Mouse (Mus musculus) lung, postnatal 0 days (tissue): Measurements from ENCODE around the gene Mink1. TPM values are rescaled to one million over a fixed set of nuclear protein-coding genes. Genes with fewer than 3 reads are reported as not detected.

ENCODE experiments used
- ATAC-seq: fragments of 200-750 bp; cut with Nextera tagmentation; 2 replicates; pipeline ENCODE4 v1.8.0; 2017; ENCODE audit warnings: moderate library complexity
- DNase-seq: peaks from one replicate; pipeline ENCODE4 v3.0.0-alpha.2; 2016; ENCODE audit warnings: low spot score
- H3K27ac ChIP-seq: fragments of 300-500 bp; sonication (generic); 2 replicates; pipeline ENCODE4 v1.5.1; 2014; ENCODE audit warnings: antibody characterized with exemption, mild to moderate bottlenecking, low read length, mixed read lengths
- H3K27me3 ChIP-seq: fragments of 300-500 bp; sonication (generic); replicated peaks from 2 replicates; pipeline ENCODE4 v1.6.1; 2014; ENCODE audit warnings: low read length, mixed read lengths; ENCODE audit not compliant: insufficient read depth
- H3K36me3 ChIP-seq: fragments of 300-500 bp; sonication (generic); 2 replicates; pipeline ENCODE4 v1.6.1; 2014; ENCODE audit warnings: low read length, mixed read lengths; ENCODE audit not compliant: insufficient read depth
- H3K4me1 ChIP-seq: fragments of 300-500 bp; sonication (generic); 2 replicates; pipeline ENCODE4 v1.6.1; 2014; ENCODE audit warnings: antibody characterized with exemption, low read depth, low read length, mixed read lengths; ENCODE audit not compliant: insufficient read depth
- H3K4me2 ChIP-seq: fragments of 300-500 bp; sonication (generic); replicated peaks from 2 replicates; pipeline ENCODE4 v1.6.1; 2014; ENCODE audit warnings: low read depth, mild to moderate bottlenecking, low read length, moderate library complexity, mixed read lengths
- H3K4me3 ChIP-seq: fragments of 300-500 bp; sonication (generic); 2 replicates; pipeline ENCODE4 v1.5.1; 2014; ENCODE audit warnings: low read depth, low read length
- H3K9ac ChIP-seq: fragments of 300-500 bp; sonication (generic); replicated peaks from 2 replicates; pipeline ENCODE4 v1.6.1; 2014; ENCODE audit warnings: low read depth, mild to moderate bottlenecking
- H3K9me3 ChIP-seq: fragments of 300-500 bp; sonication (generic); 2 replicates; pipeline ENCODE4 v1.6.1; 2016; ENCODE audit warnings: low read length, mixed read lengths
- CTCF ChIP-seq: IDR thresholded peaks from 2 replicates; pipeline ENCODE4 v1.5.1; 2016; ENCODE audit warnings: antibody characterized with exemption, mild to moderate bottlenecking
- EP300 ChIP-seq: IDR thresholded peaks from 2 replicates; pipeline ENCODE4 v1.6.1; 2016; ENCODE audit warnings: antibody characterized with exemption, mild to moderate bottlenecking, control low read depth
- WGBS: fragments of 180-500 bp; shearing (Covaris S2); extraction: QIAGEN DNeasy Blood & Tissue Kit; methylation state at CpG from one replicate; pipeline ENCODE4 v1.1.7; 2014; 5-methylcytosine and 5-hydroxymethylcytosine counted together
- polyA plus RNA-seq: library from polyadenylated mRNA; unstranded; fragments of >200 nt; fragmentation: Nextera tagmentation; extraction: Ambion mirVana; gene quantifications from 2 replicates; pipeline ENCODE4 v1.2.1, GENCODE M21; 2015

Gene Mink1
- polyA plus RNA-seq, 1 experiment from 2014 or later = 7.4 TPM

GRCm38 (mm10) chr11:70656964-70657363 lies 94.3 kb downstream of the Mink1 start, which contains the start of gene Eno3:
Gene Eno3 (plus strand): TSS chr11:70657202.
- no peak for ATAC-seq
- Histone ChIP-seq H3K27me3 (no peaks in the 10 kb centered on the region), H3K4me1 (peaks cover 17% of the 10 kb centered on the region), H3K4me2 (peak within 1 kb of the TSS; percentile 74), H3K36me3 (peaks cover 4% of the 10 kb centered on the region; the same call in 1 of the 2 replicates), H3K9me3 (no peaks in the 10 kb centered on the region), H3K27ac (peak within 1 kb of the TSS; percentile 99), H3K9ac (peak within 1 kb of the TSS; percentile 10), H3K4me3 (peak within 1 kb of the TSS; percentile 99)
- TF ChIP-seq EP300 (no peak), CTCF (no peak)
- no peak for DNase-seq
- WGBS = 18% methylated on average over 3 of the region's 3 CpGs

DNA sequence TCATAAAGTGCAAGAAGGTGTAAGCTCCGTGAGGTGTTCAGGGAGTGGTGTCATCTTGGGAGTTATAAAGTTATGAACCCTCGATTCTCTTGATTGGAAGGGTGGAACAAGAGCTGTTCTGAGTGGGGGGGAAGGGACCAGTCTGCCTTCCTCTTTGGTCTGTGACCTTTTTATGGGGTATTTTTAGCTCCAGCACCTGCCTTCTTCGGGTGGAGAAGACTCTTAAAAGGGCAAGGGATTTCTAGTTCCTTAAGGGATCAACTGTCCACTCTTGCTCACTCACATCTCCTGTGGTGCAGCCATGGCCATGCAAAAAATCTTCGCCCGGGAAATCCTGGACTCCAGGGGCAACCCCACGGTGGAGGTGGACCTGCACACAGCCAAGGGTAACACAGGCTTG lies 94.9 kb downstream of the Mink1 start:
- 46% methylated on average over 6 of the region's 6 CpGs for WGBS
- TF ChIP-seq EP300 = no peak
- no peak for TF ChIP-seq CTCF
- Histone ChIP-seq H3K9me3 (no peaks in the 10 kb centered on the region), H3K4me1 (peaks cover 11% of the 10 kb centered on the region), H3K4me3 (no peak overlapping the region), H3K27ac (no peak overlapping the region), H3K4me2 (no peak overlapping the region), H3K9ac (no peak overlapping the region), H3K27me3 (no peaks in the 10 kb centered on the region), H3K36me3 (no peaks in the 10 kb centered on the region)
- no peak for DNase-seq
- no peak for ATAC-seq

GRCm38 (mm10) chr11:70657991-70658390 lies 95.3 kb downstream of the Mink1 start:
- Histone ChIP-seq H3K9me3 (no peaks in the 10 kb centered on the region), H3K9ac (no peak overlapping the region), H3K4me2 (no peak overlapping the region), H3K27me3 (no peaks in the 10 kb centered on the region), H3K36me3 (no peaks in the 10 kb centered on the region), H3K4me1 (peaks cover 10% of the 10 kb centered on the region), H3K27ac (no peak overlapping the region), H3K4me3 (no peak overlapping the region)
- no peak for ATAC-seq
- 53% methylated on average over 9 of the region's 9 CpGs for WGBS
- TF ChIP-seq EP300 = no peak
- no peak for TF ChIP-seq CTCF
- no peak for DNase-seq

DNA sequence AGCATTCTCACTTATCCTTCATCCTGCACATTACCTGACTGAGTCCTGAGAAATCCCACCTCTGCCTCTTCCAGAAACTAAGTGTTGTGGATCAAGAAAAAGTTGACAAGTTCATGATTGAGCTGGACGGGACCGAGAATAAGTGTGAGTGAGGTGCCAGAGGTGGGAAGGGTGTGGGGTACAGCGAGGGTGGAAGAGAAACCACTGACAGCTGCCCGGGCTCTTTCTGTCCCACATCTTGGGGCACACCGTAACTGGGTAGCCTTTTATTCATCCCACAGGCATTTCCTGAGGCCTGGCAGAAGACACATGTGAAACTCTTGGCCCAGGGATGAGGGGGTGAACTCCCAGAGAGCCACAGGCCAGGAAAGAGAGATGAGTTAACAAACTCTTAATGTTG lies 95.8 kb downstream of the Mink1 start:
- H3K27ac ChIP-seq = no peak overlapping the region
- TF ChIP-seq EP300 = no peak
- TF ChIP-seq CTCF = no peak
- H3K9ac ChIP-seq = no peak overlapping the region; the same call in 1 of the 2 replicates
- ATAC-seq (no peak), DNase-seq (no peak)
- no peaks in the 10 kb centered on the region for H3K9me3 ChIP-seq
- no peaks in the 10 kb centered on the region for H3K36me3 ChIP-seq
- H3K4me2 ChIP-seq = no peak overlapping the region
- 73% methylated on average over 5 of the region's 5 CpGs for WGBS
- H3K4me3 ChIP-seq = no peak overlapping the region
- H3K27me3 ChIP-seq = no peaks in the 10 kb centered on the region
- H3K4me1 ChIP-seq = peaks cover 10% of the 10 kb centered on the region

- Histone ChIP-seq H3K9me3 (no peaks in the 10 kb centered on the region), H3K27ac (no peak overlapping the region), H3K4me2 (no peak overlapping the region), H3K27me3 (no peaks in the 10 kb centered on the region), H3K4me3 (no peak overlapping the region), H3K4me1 (peaks cover 10% of the 10 kb centered on the region), H3K9ac (no peak overlapping the region; the same call in 1 of the 2 replicates), H3K36me3 (peaks cover 2% of the 10 kb centered on the region; the same call in 1 of the 2 replicates)
- TF ChIP-seq CTCF = no peak
- no peak for TF ChIP-seq EP300
- WGBS = 54% methylated on average over 8 of the region's 8 CpGs
- DNase-seq (no peak), ATAC-seq (no peak)
Measured at GRCm38 (mm10) chr11:70658942-70659341, 96.3 kb downstream of the Mink1 start.

DNA sequence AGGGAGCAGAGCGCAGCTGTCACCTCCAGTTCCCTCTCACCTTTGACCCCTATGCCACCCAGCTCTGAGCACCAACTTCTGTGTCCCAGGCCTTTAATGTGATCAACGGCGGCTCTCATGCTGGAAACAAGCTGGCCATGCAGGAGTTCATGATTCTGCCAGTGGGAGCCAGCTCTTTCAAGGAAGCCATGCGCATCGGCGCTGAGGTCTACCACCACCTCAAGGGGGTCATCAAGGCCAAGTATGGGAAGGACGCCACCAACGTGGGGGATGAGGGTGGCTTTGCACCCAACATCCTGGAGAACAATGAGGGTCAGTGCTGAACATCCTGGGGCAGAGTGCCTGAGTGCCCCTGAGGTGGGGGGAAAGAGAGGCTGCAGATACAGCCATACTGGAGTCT lies 97.9 kb downstream of the Mink1 start:
- Histone ChIP-seq H3K27ac (no peak overlapping the region), H3K9ac (no peak overlapping the region), H3K4me2 (no peak overlapping the region), H3K9me3 (no peaks in the 10 kb centered on the region), H3K36me3 (peaks cover 13% of the 10 kb centered on the region; the same call in 1 of the 2 replicates), H3K4me1 (peaks cover 10% of the 10 kb centered on the region), H3K4me3 (no peak overlapping the region), H3K27me3 (no peaks in the 10 kb centered on the region)
- DNase-seq = no peak
- TF ChIP-seq CTCF (no peak), EP300 (no peak)
- ATAC-seq = no peak
- 91% methylated on average over 8 of the region's 8 CpGs for WGBS

DNA sequence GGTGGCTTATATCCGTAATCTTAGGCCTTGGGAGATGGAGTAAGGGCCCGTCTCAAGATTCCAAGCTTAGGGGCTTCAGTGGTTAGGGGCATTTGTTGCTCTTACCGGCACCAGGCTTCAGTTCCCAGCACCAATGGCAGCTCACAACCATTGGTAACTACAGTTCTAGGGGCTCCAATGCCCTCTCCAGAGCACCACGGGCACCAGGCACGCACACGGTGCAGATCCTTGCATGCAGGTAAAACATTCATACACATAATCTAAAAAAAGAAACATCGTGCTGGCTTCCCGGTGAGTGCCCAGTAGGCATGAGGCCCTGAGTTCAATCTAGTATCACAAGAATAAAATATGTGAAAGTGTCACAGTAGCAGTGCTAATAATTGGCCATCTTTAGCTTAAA lies 100.4 kb downstream of the Mink1 start:
- Histone ChIP-seq H3K27me3 (no peaks in the 10 kb centered on the region), H3K27ac (no peak overlapping the region), H3K36me3 (peaks cover 13% of the 10 kb centered on the region; the same call in 1 of the 2 replicates), H3K9ac (no peak overlapping the region), H3K4me3 (no peak overlapping the region), H3K4me2 (no peak overlapping the region), H3K4me1 (no peaks in the 10 kb centered on the region), H3K9me3 (no peaks in the 10 kb centered on the region)
- DNase-seq = no peak
- TF ChIP-seq CTCF (no peak), EP300 (no peak)
- no peak for ATAC-seq
- 86% methylated on average over 8 of the region's 8 CpGs for WGBS
